Mouse (Mus musculus) cerebellum, adult 2 months (tissue): ENCODE data around the gene Megf8.
A peak's percentile ranks its signal among the peaks of the same experiment; 100 is the strongest.

Experiments used
- CTCF ChIP-seq: fragments of 200-500 bp; IDR thresholded peaks from 2 replicates; pipeline ENCODE4 v1.5.1; 2011; ENCODE audit warnings: low read depth, mild to moderate bottlenecking, control low read depth, low read length, moderate library complexity, borderline replicate concordance; ENCODE audit not compliant: insufficient read depth
- POLR2A ChIP-seq: fragments of 200-500 bp; IDR thresholded peaks from 2 replicates; pipeline ENCODE4 v1.6.1; 2011; ENCODE audit warnings: low read length, control low read depth, borderline replicate concordance; ENCODE audit not compliant: insufficient read depth

DNA sequence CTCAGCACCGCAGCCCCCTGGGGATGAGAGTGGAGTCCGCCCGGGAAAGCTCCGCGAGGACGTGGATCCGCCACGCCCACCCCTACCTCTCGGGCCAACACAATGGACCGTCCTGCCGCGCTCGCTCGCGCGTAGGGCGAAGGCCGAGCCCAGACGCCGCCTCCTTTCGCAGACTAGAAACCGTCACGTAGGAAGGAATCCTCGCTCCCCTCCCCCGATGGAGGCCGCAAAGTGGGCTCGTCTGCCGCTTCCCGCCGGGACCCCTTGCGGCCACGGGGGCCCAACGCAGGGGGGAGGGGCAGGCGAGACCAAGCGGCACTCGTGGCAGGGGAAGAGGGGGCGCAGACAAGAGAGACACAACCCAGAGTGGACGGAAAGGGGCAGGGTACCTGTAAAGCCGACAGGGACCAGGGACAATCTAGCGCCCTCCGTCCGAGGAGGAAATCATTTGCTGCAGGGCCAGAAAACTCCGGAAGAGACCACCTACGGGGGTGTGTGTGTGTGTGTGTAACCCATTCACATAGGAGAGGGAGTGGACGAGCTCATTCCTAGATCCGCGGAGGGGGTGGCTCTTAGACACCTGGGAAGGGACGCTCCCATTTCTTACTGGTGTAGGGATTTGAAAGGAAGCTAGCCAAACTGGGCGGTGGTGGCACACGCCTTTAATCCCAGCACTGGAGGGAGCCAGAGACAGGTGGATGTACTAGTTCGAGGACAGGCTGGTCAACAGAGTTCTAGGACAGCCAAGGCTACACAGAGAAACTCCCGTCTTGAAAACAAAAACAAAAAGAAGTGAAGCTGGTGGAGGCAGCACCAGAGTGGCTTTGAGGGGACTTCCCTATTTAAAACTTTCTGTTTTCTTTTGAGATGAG, 19.3 kb upstream of the Megf8 start, which contains the start of gene Pafah1b3:
- peak; percentile 53; the same call in 1 of the 2 replicates for TF ChIP-seq CTCF
- TF ChIP-seq POLR2A, result peak; percentile 14; the same call in 1 of the 2 replicates
